Mouse (Mus musculus) limb, embryonic 12.5 days (tissue): Measurements from ENCODE around the gene Clta. TPM values are rescaled to one million over a fixed set of nuclear protein-coding genes. Genes with fewer than 3 reads are reported as not detected.

Experiments used
- ATAC-seq: fragments of 200-750 bp; cut with Nextera tagmentation; 2 replicates; pipeline ENCODE4 v1.8.0; 2017; ENCODE audit warnings: low read depth, moderate TSS enrichment; ENCODE audit not compliant: insufficient number of reproducible peaks, insufficient read depth, low FRiP score, low TSS enrichment
- H3K27ac ChIP-seq: fragments of 300-500 bp; sonication (generic); 2 replicates; pipeline ENCODE4 v1.5.1; 2016; ENCODE audit warnings: mild to moderate bottlenecking, moderate library complexity
- H3K27me3 ChIP-seq: fragments of 300-500 bp; sonication (generic); 2 replicates; pipeline ENCODE4 v1.6.1; 2016; ENCODE audit warnings: mild to moderate bottlenecking, moderate library complexity
- H3K36me3 ChIP-seq: fragments of 300-500 bp; sonication (generic); 2 replicates; pipeline ENCODE4 v1.6.1; 2016; ENCODE audit warnings: mild to moderate bottlenecking, moderate library complexity
- H3K4me1 ChIP-seq: fragments of 300-500 bp; sonication (generic); replicated peaks from 2 replicates; pipeline ENCODE4 v1.6.1; 2016
- H3K4me2 ChIP-seq: fragments of 300-500 bp; sonication (generic); 2 replicates; pipeline ENCODE4 v1.6.1; 2016; ENCODE audit warnings: mild to moderate bottlenecking, moderate library complexity
- H3K4me3 ChIP-seq: fragments of 300-500 bp; sonication (generic); replicated peaks from 2 replicates; pipeline ENCODE4 v1.5.1; 2016; ENCODE audit warnings: mild to moderate bottlenecking
- H3K9ac ChIP-seq: fragments of 300-500 bp; sonication (generic); replicated peaks from 2 replicates; pipeline ENCODE4 v1.6.1; 2016; ENCODE audit warnings: mild to moderate bottlenecking, moderate library complexity
- H3K9me3 ChIP-seq: fragments of 300-500 bp; sonication (generic); 2 replicates; pipeline ENCODE4 v1.6.1; 2016; ENCODE audit warnings: mild to moderate bottlenecking, moderate library complexity
- WGBS: fragments of 180-500 bp; shearing (Covaris S2); methylation state at CpG from one replicate; pipeline ENCODE4 v1.1.7; 2016; 5-methylcytosine and 5-hydroxymethylcytosine counted together
- polyA plus RNA-seq: library from polyadenylated mRNA; unstranded; fragments of >200 nt; fragmentation: Nextera tagmentation; extraction: Ambion mirVana; gene quantifications from 2 replicates; pipeline ENCODE4 v1.2.1, GENCODE M21; 2016

Gene Clta
- polyA plus RNA-seq, 1 experiment from 2014 or later, result 247 TPM

DNA sequence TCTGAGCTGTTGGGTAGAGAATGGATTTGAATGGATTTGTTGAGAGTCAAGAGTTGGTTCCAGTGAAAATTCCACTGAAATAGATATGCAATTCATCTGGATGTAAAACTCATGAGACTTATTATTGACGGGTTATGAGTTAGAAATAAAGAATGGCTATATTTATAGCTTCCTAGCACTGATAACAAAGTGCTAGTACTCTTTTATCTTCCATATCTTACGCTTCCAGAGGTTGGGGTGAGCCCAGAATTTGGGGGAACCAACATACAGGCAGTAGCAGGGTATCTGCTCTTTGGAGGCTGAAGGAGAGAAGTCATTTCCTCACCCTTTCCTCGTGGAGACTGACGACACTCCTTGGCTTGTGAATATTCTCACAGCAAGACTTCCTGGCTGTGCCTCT, 70.2 kb downstream of the Clta start:
- ATAC-seq, result no peak
- no peak overlapping the region for H3K27ac ChIP-seq
- 73% methylated on average over 4 of the region's 4 CpGs for WGBS

DNA sequence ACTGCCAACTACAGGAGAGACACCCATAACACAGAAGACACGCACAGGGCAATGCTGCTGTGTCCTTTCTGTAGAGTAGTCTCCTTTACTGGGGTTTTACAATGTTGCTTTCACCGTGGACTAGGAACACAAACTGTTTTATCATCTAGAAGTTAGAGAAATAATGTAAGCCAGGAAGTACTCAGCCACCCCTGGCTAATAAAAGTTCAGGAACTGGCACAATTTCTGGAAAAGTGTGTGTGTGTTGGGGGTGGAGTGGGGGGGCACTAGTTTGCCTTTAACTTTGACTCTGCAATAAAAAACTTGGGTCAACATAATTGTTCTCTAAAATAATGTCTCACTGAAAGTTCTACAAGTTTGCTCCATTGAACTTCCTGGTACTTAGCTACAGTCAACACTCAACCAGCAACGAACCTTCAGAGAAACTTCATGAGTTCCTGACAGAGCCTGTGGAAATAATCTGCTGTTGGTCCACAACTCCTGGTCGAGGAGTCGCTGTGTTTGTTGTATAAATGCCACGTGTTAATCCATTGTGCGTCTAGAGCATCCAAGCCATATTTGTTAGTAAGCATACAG, 74.2 kb downstream of the Clta start:
- 83% methylated on average over 7 of the region's 7 CpGs for WGBS
- no peaks in the 10 kb centered on the region for H3K27me3 ChIP-seq
- H3K4me1 ChIP-seq, result peaks cover 13% of the 10 kb centered on the region
- H3K4me3 ChIP-seq, result no peak overlapping the region
- ATAC-seq, result no peak
- no peaks in the 10 kb centered on the region for H3K9me3 ChIP-seq
- H3K9ac ChIP-seq, result no peak overlapping the region
- no peaks in the 10 kb centered on the region for H3K36me3 ChIP-seq
- H3K27ac ChIP-seq, result no peak overlapping the region
- H3K4me2 ChIP-seq, result no peak overlapping the region

More for the DNA sequence above, 70.2 kb downstream of the Clta start:
- no peak overlapping the region for H3K4me2 ChIP-seq
- H3K4me1 ChIP-seq, result peaks cover 14% of the 10 kb centered on the region
- no peaks in the 10 kb centered on the region for H3K36me3 ChIP-seq
- H3K4me3 ChIP-seq, result no peak overlapping the region
- H3K9ac ChIP-seq, result no peak overlapping the region
- H3K9me3 ChIP-seq, result no peaks in the 10 kb centered on the region
- no peaks in the 10 kb centered on the region for H3K27me3 ChIP-seq

Other genes with a start within 250 kb of the Clta start
- not detected in 2 replicates for gene Olfr159, start 233.4 kb upstream of the Clta start, polyA plus RNA-seq
- 0.19 TPM in 1 of 2 replicates, not detected in the other for gene Olfr156, start 180.6 kb upstream of the Clta start, polyA plus RNA-seq
- gene Olfr157, start 164.3 kb upstream of the Clta start, polyA plus RNA-seq, result 0.12 TPM in 1 of 2 replicates, not detected in the other
- not detected in 2 replicates for gene Olfr155, start 152.9 kb upstream of the Clta start, polyA plus RNA-seq
- gene Reck, start 128.9 kb upstream of the Clta start, polyA plus RNA-seq, result 26.9 and 33.1 TPM in 2 replicates
- gene Glipr2, start 47.1 kb upstream of the Clta start, polyA plus RNA-seq, result 86.2 and 89.9 TPM in 2 replicates
- gene Ccin, start 21.0 kb upstream of the Clta start, polyA plus RNA-seq, result not detected in 2 replicates
- gene Gne, start 79.7 kb downstream of the Clta start, polyA plus RNA-seq, result 20.5 and 20.7 TPM in 2 replicates
- 29.4 and 31.5 TPM in 2 replicates for gene Rnf38, start 229.3 kb downstream of the Clta start, polyA plus RNA-seq